Mouse (Mus musculus) embryo, embryonic 10 days (tissue): ENCODE results near the gene Gm12216.
A peak's percentile ranks its signal among the peaks of the same experiment; 100 is the strongest.

Experiments
- DNase-seq: peaks from one replicate; pipeline ENCODE4 v3.0.0-alpha.2; 2015; ENCODE audit warnings: low spot score

Gene Gm12216

DNA sequence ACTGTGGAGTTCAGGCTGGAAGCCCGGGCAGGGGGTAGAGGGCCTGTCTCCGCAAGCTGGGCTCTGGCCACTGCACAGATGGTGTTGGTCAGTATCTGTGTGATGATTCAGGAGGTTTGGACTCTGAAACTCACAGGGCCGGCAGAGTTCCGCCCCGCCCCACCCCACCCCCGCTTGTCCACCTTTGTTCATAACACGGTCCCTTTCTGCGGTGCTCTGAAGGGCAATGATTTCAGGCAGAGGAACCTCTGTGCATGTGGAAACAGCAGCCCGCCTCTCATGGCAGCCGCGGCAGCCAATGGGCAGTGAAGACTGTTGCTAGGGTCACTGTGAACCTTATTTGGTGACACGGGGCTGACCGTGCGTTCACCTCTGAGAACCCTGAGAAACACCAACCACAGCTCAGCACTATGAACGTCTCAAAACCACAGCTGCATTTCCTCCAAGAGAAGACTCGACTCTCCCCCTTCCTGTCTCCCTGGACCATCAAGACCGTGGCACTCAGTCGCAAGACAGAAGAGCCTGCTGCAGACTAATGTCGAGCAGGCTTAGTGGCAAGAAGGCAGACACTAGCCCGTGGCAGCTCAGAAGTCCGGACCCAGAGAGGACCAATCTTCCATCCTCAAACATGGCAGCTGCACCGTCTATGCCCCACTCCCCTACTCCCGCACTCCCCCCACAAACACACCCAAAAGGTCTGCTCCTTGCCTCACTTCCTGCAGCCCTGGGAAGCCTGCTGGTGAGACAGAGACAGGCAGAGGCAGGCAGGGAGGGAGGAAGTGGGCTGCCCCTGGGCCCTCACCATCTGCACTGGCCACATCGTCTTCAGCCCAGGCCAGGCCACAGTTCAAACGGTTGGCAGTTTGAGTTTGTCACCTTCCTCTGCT, 64.1 kb downstream of the Gm12216 start:
- peak; percentile 45 for DNase-seq

DNA sequence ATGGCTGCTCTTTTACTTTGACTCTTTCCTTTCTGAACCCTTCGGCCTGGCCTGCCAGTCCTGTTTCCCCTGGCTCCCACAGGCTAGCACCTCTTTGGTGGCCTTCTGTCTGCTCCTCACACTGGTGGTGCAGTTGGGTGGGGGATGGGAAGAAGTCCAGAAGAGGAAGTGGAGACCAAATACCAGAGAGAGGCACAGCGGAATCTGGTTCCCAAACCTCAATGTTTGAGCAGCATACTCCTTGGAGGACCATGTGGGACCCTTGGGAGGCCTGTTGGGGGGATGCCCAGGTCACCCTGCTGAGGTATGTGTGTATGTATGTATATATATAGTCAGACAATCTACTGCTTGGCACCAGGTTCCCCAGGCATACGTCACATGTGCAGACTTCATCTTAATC, 65.0 kb downstream of the Gm12216 start:
- DNase-seq: no peak

DNA sequence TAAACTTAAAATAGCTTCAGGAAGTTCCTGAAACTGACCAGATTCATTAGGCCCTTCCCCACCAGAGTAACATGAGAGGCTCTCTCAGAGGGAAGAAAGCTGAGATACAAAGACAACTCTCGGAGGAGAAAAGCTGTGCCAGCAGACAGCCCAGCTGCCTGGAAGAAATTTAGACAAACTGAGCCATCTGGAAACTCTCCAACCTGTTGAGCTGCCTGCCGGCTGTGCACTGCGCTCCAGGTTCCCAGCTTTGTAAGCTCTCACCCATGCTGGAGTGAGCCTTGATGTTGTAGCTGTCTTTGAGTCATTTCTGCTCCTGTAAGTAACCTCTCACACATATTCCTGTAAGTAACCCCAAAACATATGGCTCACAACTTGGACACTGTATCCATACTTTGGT, 66.1 kb downstream of the Gm12216 start:
- no peak for DNase-seq

DNA sequence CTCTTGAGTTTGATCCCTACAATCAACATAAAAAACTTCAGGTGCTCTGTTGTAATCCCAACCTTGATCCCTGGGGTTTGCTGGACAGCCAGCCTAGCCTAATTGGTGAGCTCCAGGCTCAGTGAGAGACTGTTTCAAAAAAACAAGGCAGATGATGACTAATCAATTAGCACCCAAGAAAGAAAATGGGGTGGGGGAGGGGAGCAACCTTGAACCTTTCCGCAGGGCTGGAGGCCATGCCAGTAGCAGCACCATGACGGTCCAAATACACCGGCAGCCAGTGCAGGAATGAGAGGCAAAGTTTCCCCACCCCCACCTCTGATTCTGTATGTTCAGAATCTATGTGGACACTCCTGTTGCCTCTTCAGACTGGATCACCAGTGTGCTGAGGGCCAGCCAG, 69.8 kb downstream of the Gm12216 start:
- DNase-seq: no peak

DNA sequence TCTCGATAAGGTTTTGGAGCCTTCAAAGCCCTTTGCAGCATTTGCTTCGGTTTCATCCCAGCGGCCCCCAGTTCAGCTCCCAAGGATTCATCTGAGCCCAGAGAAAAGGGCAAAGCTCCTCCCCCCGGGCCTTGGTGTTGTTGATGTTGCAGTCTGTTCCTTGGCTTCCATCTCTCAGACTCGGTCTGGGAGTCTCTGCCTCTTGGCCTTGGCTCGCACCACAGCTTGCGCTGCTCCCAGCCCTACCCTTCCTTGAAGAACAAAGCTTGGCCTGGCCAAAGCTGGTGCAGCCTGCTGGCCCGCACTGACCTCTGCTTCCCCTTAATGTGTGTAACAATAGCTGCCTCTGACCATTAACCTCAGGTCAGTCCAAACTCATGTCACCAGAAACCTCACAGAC, 70.9 kb downstream of the Gm12216 start:
- DNase-seq: peak; percentile 61

DNA sequence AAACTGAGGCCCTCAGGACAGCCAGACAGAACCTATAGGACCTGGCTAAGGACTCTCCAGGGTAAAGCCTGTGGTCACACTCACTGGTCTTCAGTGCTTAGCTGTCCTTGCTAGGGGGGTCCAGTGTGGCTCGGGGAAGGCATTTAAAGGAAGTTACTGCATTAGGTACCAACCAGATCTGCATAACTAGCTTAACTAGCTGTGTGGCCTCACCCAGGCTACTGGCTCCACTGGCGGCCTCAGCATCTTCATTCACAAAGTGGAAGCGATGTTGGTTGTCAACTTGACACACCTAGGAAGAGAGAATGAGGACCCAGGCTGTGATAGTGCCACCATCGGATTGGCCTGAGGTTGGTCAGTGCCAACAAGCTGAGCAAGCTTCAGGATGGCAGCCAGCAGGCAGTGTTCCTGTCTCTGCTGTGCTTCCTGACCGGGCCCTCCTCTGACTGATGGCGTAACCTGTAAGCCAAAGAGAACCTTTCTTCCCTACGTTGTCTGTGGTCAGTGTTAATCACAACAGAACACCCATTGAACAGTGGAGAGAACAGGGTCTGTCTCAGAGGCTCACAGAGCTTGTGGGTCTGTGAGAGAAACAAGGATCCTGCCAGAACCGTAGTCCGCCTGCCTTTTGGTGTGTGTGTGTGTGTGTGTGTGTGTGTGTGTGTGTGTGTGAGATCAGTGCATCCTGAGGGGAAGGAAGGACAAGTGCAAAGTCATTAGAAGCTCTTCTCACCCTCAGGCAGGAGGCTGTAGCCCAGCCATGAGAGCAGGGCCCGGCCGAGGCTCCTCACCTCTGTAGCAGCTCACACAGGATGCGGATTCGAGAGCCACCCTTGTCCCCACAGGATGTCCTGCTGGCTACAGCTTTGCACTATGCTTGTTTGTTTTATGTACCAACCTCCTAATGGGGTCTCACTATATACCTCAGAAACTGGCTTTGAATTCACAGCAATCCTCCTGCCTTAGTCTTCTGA, 72.7 kb downstream of the Gm12216 start:
- no peak for DNase-seq

DNA sequence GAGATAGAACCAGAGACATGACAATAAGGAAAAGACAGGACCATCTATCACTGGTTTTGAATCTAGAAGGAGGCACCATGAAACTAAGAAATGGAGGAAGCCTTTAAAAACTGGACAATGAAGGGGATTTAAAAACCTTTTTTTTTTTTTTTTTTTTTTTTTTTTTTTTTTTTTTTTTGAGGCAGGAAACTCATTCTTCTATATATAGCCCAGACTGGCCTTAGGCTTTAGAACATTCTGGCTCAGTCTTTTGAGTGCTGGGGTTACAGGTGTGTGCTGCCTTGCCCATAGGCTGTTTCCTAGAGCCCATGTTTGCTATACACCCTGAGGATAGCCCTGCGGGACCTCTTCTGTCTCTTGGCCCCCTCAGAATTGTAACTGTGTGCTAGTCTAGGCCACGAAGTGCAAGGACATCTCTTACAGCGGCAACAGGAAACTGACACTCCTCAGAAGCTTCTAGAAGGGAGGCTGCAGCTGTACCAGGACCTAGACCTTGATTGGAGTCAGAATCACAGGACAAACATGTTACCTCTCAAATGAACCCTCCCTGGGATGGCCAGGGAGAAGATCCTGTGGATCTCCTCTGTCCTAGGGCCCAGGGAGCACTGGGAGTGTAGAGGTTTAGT, 73.6 kb downstream of the Gm12216 start:
- no peak for DNase-seq

DNA sequence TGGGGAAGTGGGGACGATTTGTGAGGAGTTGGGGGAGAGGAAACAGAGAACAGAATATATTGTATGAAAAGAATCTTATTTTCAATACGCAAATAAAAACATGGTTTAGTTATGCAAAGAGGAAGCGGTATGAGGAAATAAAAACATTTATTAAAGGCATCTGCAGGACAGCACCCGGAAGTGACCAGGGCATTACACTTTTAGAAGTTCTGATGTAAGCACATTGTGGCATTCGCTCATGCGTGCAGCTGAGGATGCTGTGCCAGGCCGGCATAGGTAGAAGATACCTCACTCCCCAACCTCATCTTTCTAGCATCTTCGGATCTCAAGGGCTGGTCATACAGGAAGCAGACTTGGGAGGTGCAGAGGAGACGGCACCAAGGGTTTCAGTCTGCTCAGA, 75.8 kb downstream of the Gm12216 start:
- no peak for DNase-seq

DNA sequence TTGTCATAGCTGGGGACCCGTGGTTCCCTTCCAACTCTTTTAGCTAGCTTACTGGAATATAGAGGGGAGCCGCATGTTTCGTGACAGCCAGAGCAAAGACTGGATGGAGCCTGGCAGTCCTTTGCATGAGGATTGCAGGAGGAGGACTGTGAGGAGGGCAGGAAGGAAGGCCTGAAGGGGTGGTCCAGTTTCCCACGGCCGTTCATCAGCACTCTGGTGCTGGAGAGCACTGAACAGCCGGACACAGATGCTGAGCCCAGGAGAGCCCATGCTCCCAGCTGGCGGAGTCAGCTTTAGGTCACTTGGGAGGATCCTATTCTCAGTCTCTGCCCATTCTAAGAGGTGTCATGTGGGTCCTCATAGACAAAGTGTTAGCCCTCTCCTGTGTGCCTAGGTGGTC, 77.1 kb downstream of the Gm12216 start:
- no peak for DNase-seq

DNA sequence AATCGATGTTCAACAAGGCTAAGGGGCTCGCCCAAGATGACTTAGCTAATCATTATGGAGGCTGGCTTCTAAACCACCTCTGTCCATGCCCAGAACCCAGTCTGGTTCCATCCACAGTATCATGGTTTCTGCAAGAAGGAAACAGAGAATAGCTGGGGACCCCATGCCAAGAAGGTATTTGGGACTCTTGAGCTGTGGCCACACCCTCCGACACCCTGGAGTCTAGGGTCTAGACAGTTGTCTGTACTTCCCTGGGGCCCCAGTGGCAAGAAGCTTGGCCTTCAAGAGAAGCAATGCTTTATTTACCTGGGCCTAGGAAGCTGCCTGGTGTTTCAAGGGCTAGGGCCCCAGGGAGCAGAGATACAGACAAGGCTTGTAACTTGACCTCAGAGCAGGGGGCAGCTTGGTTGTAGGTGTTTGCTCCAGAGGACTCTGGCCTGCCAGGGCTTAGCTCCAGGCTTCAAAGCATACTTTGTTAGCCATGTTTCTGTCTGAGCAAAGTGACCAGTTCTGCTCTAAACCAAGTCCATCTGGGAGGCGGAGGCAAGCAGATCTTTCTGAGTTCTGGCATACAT, 77.8 kb downstream of the Gm12216 start:
- no peak for DNase-seq

DNA sequence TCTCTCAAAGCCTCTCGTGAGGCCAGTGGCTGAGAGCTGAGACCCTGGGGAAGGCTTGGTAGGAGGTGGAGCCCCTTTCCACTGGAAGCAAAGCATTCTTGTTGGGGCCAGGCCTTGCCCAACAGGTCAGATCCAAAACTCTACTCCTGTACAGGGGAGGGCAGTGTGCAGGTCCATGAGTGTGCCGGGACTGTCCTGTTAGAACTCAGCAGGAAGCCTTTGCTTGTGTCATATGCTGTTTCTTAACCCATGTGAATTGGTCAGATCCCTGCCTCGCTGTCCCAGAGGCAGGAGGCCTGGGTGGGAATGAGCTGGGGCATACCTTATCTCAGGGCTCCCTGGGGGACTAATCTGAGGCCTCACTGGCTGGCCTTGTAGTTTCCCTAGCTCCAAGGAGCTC, 78.8 kb downstream of the Gm12216 start:
- DNase-seq: no peak

DNA sequence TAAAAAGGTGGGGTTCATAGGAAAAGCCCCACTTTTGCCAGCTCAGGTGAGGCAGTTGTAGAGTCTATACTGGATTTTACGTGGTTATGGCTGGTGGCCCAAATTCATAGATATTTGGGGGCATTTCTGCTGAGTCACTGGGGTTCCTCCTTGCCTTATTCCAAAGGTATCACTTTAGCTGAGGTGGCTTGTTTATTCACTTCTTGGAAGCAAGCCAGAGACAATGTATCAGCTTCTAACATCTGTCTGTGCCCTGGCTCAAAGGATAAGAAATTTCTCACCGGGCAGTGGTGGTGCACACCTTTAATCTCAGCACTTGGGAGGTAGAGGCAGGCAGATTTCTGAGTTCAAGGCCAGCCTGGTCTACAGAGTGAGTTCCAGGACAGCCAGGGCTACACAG, 79.2 kb downstream of the Gm12216 start:
- no peak for DNase-seq

DNA sequence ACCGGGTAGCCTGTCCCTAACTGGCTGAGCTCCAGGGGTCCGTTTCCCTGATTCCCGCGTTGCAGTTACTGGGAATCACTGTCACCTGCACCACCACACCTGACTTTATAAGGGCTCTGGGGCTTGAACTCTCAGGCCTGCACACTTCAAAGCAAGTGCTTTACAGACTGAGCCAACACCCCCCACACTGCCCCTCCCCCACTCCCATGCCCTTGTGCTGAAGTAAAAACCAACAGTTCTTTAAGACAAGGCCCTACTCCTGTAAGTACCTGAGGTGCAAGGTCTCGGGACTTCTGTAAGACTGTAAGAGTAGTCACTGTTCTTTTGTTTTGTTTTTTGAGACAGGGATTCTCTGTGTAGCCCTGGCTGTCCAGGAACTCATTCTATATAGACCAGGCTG, 80.6 kb downstream of the Gm12216 start:
- no peak for DNase-seq

DNA sequence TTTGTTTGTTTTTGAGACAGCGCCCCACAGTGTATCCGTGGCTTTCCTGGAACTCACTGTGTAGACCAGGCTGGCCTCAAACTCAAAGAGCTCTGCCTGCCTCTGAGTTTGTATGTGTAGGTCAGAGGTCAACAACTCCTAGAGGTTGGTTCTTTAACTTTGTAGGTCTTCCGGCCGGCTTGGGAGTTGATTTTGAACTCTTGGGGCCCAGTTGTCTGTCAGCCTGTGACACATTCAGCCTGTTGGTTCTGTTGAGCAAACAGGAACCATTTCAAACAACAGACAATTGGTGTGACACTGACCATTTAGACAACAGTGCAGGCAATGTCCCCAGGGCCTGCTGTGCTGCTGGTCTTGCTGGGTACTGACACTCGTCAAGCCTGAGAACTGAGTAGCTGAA, 81.3 kb downstream of the Gm12216 start:
- DNase-seq: no peak

DNA sequence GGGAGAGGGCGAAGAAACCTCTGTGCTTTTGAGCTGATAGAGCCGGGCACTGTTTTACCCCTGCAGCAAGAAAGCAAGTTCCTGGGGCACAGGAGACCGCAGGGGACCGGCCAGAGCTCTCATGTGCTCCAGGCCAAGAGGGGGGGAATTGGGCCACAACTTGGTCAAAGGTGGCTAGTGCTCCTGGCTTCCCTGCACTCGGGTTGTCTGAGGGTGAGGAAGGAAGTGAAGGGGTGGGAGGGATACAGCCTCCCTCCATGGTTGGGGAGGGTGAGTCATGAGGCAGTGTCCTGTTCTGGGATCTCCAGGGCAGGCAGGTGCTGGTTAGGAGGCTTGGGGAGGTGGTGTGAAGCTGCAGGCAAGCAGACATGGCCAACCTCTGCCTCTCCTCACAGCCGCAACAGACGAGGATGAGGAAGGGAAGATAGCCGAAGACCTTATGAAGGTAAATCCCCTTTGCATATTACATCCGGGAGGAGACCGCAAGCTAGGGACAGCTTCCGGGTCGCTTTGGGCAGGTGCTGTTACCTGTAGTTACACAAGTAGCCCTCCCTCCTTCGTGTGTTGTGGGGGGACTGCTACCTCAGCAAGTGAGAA, 84.3 kb downstream of the Gm12216 start:
- no peak for DNase-seq

DNA sequence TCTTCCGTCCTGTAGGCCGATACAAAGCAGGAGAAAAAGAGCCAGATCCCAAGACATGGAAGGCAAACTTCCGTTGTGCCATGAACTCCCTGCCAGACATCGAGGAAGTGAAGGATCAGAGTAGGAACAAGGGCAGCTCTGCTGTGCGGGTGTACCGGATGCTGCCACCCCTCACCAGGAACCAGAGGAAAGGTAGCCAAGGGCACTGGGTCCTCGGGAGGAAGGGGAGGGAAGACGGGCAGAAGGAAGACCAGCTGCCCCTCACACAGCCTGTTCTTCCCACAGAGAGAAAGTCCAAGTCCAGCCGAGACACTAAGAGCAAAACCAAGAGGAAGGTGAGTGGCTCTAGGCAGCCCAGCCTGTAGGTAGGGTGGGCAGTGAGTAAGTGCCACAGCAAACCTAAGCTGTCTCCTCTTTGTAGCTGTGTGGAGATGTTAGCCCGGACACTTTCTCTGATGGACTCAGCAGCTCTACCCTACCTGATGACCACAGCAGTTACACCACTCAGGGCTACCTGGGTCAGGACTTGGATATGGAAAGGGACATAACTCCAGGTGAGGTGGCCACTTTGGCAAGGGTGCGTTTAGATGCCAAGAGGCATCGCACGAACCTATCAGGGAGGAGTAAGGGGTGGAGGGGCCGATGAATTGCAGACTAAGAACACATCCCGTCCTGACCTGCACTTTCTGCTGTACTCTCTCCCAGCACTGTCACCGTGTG, 85.3 kb downstream of the Gm12216 start:
- DNase-seq: no peak

DNA sequence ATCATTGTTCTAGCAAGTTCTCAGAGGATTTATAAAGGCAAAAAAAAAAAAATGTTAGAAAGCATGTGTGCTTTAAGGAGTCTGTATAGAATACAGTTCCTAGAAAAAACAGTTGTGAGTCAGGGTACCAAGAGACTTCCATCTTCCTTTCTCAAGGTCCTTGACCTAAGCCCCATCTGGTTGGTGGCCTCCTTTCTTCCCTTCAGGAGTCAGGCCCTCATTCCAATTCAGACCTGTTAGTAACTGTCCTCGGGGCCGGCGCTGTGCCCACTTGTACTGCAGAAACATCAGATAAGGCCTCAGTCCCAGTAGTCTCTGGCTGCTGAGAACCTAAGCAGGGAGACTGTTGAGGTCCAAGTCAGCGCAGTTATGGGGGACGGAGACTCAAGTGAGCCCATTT, 86.0 kb downstream of the Gm12216 start, which contains the start of gene Gm17334:
Gm17334 (minus strand) TSS at position 101 of the 400 bp plus-strand sequence.
- no peak for DNase-seq

DNA sequence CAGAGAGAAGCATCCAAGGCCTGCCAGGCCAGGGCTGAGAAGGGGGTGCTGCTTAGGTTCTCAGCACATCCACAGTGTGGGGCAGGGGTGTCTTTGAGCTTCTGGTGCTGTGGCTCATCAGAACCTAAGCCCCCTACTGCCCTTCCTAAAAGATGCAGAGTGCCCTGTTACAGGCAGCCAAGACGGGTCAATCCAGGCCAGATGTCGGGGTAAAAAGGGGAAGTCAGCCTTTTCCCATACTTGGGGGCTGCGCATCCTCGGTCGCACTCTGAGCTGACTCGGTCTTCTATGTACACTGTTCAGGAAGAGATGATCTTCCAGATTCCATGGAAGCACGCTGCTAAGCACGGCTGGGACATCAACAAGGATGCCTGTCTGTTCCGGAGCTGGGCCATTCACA, 86.5 kb downstream of the Gm12216 start:
- DNase-seq: no peak

DNA sequence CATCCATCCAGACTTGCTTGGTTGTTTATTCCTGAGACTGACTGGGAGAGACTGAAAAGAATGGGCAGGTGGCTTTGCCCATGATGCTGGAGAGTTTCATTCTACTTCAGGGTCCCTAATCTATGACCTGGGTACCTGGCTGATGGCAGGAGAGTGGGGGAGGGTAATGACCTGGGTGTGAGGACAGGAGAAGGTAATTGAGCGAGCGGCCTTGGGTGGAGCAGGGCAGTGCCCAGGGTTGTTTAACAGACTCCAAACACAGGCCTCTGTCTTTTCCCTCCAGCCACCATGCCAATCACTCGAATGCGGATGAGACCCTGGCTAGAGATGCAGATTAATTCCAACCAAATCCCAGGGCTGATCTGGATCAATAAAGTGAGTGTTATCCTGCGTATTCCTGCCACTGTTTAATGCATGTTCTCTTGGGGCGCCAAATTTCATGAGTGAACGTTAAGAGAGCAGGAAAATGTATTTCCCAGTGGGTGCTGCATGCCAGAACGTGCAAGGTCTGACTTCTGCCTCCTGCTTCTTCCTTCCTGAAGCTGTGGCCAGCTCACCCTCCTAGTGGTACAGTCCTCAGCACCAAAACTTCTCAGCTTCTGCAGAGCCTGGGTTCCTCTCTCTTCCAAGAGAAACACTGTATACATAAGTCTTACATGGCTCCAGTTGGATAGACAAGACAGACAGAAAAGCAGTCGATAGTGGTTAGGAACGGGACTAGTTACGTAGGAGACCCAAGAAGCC, 87.9 kb downstream of the Gm12216 start:
- DNase-seq: no peak

DNA sequence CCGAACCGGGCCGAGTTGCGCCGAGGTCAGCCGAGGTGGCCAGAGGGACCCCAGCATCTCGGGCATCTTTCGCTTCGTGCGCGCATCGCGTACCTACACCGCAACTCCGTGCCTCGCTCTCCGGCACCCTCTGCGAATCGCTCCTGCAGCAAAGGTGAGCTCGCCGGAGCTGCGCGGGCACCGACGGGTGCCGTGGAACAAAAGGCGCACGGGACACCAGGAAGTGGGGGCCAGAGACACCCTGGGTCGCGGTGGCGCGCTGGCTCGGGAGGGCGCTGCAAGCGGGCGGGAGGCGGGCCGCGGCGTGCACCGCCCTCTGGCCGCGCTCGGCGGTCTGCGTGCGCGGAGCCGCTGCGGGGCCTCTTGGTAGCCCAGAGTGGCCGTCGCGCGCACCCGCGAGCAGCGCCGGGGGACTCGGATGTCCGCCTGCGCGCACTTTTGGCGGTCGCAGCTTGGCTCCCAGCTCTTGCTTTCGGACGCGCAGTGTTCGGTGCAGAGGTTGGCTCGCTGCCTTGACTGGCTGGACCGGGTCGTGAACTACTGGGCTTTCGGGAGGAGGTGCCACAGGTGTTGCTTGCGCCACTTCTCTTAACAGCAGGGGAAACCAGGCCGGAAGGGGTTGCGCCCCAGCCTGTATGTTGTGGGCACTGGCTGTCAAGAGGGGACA, 88.8 kb downstream of the Gm12216 start:
- DNase-seq: peak; percentile 74
